Mouse (Mus musculus) CD4-positive naive resting alpha-beta T cell, adult 57 days (primary cell): ENCODE results near the gene Olfr709-ps1. TPM values are rescaled to one million over a fixed set of nuclear protein-coding genes. Genes with fewer than 3 reads are reported as not detected.

Source experiments
- total RNA-seq: library from RNA; stranded (reverse); gene quantifications from one replicate; pipeline ENCODE4 v1.2.4, GENCODE M21; 2023

The Olfr709-ps1 gene
- 0.33 TPM for total RNA-seq

DNA sequence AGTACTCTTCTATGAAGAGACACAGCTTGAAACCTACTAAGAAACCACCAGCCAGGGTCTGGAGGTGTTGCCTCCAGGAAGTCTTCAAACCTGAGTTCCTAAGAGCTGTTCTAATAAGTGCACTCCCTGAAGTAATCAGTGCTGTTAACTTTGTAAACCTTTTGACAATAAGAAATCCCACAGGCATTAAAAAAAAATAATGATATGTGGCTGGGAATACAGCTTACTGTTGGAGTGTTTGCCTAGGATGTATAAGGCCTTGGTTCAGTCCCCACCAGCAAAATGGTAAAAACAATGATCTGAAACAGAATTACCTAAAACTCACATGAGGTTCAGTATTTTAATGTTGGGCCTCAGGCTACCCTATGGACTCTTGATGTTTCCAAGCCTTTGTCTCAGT is at the start of gene Olfr709-ps1:
Gene Olfr709-ps1 (minus strand): TSS at position 101 of the 400 bp plus-strand sequence.

DNA sequence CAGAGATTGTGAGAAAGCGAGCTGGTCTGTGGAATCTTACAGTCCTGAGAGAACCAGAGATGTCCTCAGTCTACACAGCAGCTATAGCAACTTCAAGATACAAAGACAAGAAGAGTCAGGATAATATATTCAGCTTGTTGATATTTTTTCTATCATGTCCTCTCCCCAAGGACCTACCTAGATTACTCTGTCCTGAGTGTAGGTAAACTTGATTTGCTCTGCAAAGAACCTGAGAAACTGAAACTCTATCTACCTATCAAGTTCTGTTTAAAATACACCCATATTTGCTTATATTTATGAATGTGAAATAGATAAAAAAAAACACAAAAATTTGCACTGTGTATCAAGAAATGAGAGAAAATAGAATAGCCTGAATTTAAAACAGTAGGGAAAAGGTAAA is 43.3 kb upstream of the Olfr709-ps1 start, which contains the start of gene Olfr711:
Gene Olfr711 (minus strand): TSS at position 101 of the 400 bp plus-strand sequence.

GRCm38 (mm10) chr7:106963837-106964236 is 31.8 kb upstream of the Olfr709-ps1 start, which contains the start of gene Olfr6:
TSS of gene Olfr6 (minus strand) at chr7:106963937.

DNA sequence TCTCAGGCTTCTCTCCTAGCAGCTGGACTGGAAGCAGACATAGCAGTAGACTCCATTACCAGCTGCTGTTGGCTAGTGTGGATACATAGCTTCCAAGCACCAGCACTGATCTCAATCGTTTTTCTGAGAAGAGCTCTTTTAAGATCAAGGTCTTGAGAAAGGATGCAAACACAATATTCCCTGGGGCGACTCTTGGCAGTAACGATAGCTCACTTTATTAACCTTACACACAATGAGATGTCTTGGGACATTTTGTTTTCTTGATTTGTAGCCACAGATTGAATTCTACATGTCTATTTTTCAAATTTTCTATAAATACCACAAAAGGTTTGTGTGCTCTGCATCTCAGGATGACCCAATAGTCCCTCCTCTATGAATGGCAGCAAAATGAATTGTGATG is 16.2 kb upstream of the Olfr709-ps1 start, which contains the start of gene Olfr710:
Gene Olfr710 (minus strand): TSS at position 101 of the 400 bp plus-strand sequence.

DNA sequence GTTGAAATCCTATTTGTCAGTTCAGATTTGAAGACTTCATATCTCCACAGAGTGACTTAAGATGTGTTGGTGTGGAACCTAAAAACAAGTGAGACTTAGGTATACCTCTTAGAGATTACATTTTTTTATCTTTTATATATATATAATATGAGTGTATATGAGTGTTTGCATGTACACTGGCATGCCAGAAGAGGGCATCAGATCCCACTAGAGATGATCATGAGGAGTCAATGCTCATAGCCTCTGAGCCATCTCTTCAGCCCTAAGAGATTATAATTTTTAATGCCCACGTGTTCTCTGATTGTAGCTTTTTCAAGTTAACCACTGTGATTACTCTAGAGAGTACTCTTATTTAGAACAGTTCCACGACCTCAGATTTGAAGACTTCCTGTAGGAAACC is 24.3 kb downstream of the Olfr709-ps1 start, which contains the start of gene Olfr1532-ps1:
Gene Olfr1532-ps1 (plus strand): TSS at position 326 of the 400 bp plus-strand sequence.

GRCm38 (mm10) chr7:106901141-106901540 is 30.9 kb downstream of the Olfr709-ps1 start, which contains the start of gene Olfr707:
TSS of gene Olfr707 (minus strand) at chr7:106901241.

DNA sequence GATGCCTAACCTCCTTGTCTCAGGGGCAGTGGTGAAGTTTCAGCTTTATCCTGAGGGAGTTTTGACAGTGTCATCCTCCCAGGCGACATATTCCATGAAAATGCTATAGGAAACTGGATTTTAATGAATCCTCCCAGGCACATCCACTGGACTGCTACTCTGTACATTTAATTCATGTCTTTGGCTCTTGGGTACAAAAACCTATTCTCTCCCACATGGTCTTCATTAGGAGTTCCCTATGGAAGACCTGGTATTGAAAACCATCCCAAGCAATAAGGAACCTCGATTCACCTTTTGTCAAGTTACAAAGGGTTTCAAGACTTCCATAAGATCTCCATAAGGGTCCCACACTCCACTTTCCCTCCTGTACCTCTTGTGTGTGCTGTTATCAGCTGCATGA is 44.0 kb downstream of the Olfr709-ps1 start, which contains the start of gene Olfr706:
Gene Olfr706 (minus strand): TSS at position 101 of the 400 bp plus-strand sequence.

GRCm38 (mm10) chr7:106876791-106877190 is 55.2 kb downstream of the Olfr709-ps1 start, which contains the start of gene Olfr705:
TSS of gene Olfr705 (minus strand) at chr7:106876891.

Other genes with a start within 250 kb of the Olfr709-ps1 start
- gene Olfr694, start 240.4 kb downstream of the Olfr709-ps1 start, total RNA-seq, result not detected
- not detected for gene Olfr695, start 215.8 kb downstream of the Olfr709-ps1 start, total RNA-seq
- not detected for gene Olfr697, start 189.8 kb downstream of the Olfr709-ps1 start, total RNA-seq
- not detected for gene Olfr698, start 176.8 kb downstream of the Olfr709-ps1 start, total RNA-seq
- gene Olfr699, start 139.0 kb downstream of the Olfr709-ps1 start, total RNA-seq, result not detected
- not detected for gene Olfr700, start 123.4 kb downstream of the Olfr709-ps1 start, total RNA-seq
- not detected for gene Olfr701, start 118.1 kb downstream of the Olfr709-ps1 start, total RNA-seq
- not detected for gene Olfr702, start 98.3 kb downstream of the Olfr709-ps1 start, total RNA-seq
- not detected for gene Olfr703, start 88.9 kb downstream of the Olfr709-ps1 start, total RNA-seq
- not detected for gene Olfr704, start 69.0 kb downstream of the Olfr709-ps1 start, total RNA-seq
- gene Olfr705, start 55.3 kb downstream of the Olfr709-ps1 start, total RNA-seq, result not detected
- gene Olfr706, start 44.1 kb downstream of the Olfr709-ps1 start, total RNA-seq, result not detected
- gene Olfr707, start 31.0 kb downstream of the Olfr709-ps1 start, total RNA-seq, result not detected
- gene Olfr1532-ps1, start 24.2 kb downstream of the Olfr709-ps1 start, total RNA-seq, result not detected
- gene Olfr710, start 16.1 kb upstream of the Olfr709-ps1 start, total RNA-seq, result not detected
- gene Olfr6, start 31.7 kb upstream of the Olfr709-ps1 start, total RNA-seq, result not detected
- not detected for gene Olfr711, start 43.2 kb upstream of the Olfr709-ps1 start, total RNA-seq
- not detected for gene Olfr2, start 73.9 kb upstream of the Olfr709-ps1 start, total RNA-seq
- gene Olfr713, start 99.0 kb upstream of the Olfr709-ps1 start, total RNA-seq, result not detected
- gene Olfr714, start 138.8 kb upstream of the Olfr709-ps1 start, total RNA-seq, result not detected
- gene Olfr17, start 161.0 kb upstream of the Olfr709-ps1 start, total RNA-seq, result not detected
- not detected for gene Olfr715b, start 178.2 kb upstream of the Olfr709-ps1 start, total RNA-seq
- gene Olfr715, start 198.9 kb upstream of the Olfr709-ps1 start, total RNA-seq, result not detected
- not detected for gene Olfr716, start 206.1 kb upstream of the Olfr709-ps1 start, total RNA-seq
- gene Nlrp14, start 234.8 kb upstream of the Olfr709-ps1 start, total RNA-seq, result not detected